Mouse (Mus musculus): ENCODE data around the gene Mpg. TPM values are rescaled to one million over a fixed set of nuclear protein-coding genes. Genes with fewer than 3 reads are reported as not detected.

Gene Mpg
- polyA plus RNA-seq, 1 experiment from 2014 or later: 19.2 TPM

- ATAC-seq: no peak
- Histone ChIP-seq H3K9ac (ENCODE audit: low read depth, low read length) (no peak overlapping the region), H3K9me3 (ENCODE audit: control insufficient read depth) (no peaks in the 10 kb centered on the region), H3K4me3 (ENCODE audit: low read depth, low read length) (no peak overlapping the region), H3K4me1 (replicated peaks; ENCODE audit: control insufficient read depth, insufficient read depth, low read length) (no peaks in the 10 kb centered on the region), H3K27ac (ENCODE audit: low read depth, low read length) (no peak overlapping the region), H3K36me3 (ENCODE audit: control insufficient read depth, insufficient read depth) (no peaks in the 10 kb centered on the region), H3K27me3 (replicated peaks; ENCODE audit: control insufficient read depth, insufficient read depth, low read length) (no peaks in the 10 kb centered on the region), H3K4me2 (replicated peaks; ENCODE audit: low read depth) (no peak overlapping the region)
- TF ChIP-seq CTCF (IDR thresholded peaks at IDR 0.05; ENCODE audit: low read depth): no peak
- 92% methylated on average over 4 of the region's 4 CpGs for WGBS
Observed at GRCm38 (mm10) chr11:32187256-32187655, 39.0 kb upstream of the Mpg start.

DNA sequence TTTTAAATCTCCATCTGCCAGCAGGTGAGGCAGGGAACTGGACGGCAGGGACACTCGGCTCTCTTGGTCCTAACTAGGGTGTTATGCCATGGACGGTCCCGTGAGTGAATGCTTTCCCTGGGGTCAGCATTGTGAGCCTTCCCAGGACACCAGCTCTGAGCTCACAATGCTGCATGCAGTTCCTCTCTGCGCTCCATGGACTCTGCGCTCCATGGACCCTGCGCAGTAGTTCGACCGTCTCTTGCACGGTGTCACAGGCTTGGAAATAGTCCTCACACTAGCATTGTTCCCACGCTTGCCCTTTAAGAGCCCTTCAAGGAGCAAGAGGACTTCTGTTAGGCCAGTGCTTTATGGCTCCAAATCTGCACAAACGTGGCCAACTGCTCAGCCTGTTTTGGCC lies 37.4 kb upstream of the Mpg start:
- WGBS: 83% methylated on average over 12 of the region's 12 CpGs
- Histone ChIP-seq H3K27ac (ENCODE audit: low read depth, low read length) (no peak overlapping the region), H3K4me3 (ENCODE audit: low read depth, low read length) (no peak overlapping the region), H3K27me3 (replicated peaks; ENCODE audit: control insufficient read depth, insufficient read depth, low read length) (no peaks in the 10 kb centered on the region), H3K4me2 (replicated peaks; ENCODE audit: low read depth) (no peak overlapping the region), H3K36me3 (ENCODE audit: control insufficient read depth, insufficient read depth) (no peaks in the 10 kb centered on the region), H3K9ac (ENCODE audit: low read depth, low read length) (no peak overlapping the region), H3K9me3 (ENCODE audit: control insufficient read depth) (no peaks in the 10 kb centered on the region), H3K4me1 (replicated peaks; ENCODE audit: control insufficient read depth, insufficient read depth, low read length) (no peaks in the 10 kb centered on the region)
- no peak for ATAC-seq
- no peak for TF ChIP-seq CTCF (IDR thresholded peaks at IDR 0.05; ENCODE audit: low read depth)

GRCm38 (mm10) chr11:32189434-32189833 lies 36.9 kb upstream of the Mpg start:
- no peak overlapping the region for H3K9ac ChIP-seq (ENCODE audit: low read depth, low read length)
- H3K9me3 ChIP-seq (ENCODE audit: control insufficient read depth): no peaks in the 10 kb centered on the region
- H3K4me2 ChIP-seq (replicated peaks; ENCODE audit: low read depth): no peak overlapping the region
- no peaks in the 10 kb centered on the region for H3K4me1 ChIP-seq (replicated peaks; ENCODE audit: control insufficient read depth, insufficient read depth, low read length)
- TF ChIP-seq CTCF (IDR thresholded peaks at IDR 0.05; ENCODE audit: low read depth): no peak
- H3K27ac ChIP-seq (ENCODE audit: low read depth, low read length): no peak overlapping the region
- no peak for ATAC-seq
- no peak overlapping the region for H3K4me3 ChIP-seq (ENCODE audit: low read depth, low read length)
- no peaks in the 10 kb centered on the region for H3K36me3 ChIP-seq (ENCODE audit: control insufficient read depth, insufficient read depth)
- 65% methylated on average over 5 of the region's 5 CpGs for WGBS
- no peaks in the 10 kb centered on the region for H3K27me3 ChIP-seq (replicated peaks; ENCODE audit: control insufficient read depth, insufficient read depth, low read length)

DNA sequence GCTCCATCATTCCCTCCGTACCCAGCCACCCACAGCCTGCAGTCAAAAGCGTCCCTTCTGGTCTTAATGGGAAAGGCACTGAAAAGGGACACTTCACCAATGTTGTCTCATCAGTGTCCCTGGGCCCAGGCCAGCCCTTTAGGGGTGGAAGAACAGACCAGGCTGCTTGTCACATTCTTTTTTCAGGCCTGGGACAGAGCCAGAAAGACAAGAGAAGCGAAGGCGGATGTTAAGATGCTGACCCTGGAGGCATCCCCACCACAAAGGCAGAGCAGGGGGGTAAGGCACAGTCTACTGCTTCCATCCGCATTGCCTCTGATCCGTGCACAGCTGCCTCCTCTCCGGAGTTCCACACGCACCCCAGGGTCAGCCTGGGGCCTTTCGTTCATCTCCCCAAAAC lies 36.2 kb upstream of the Mpg start:
- WGBS: 81% methylated on average over 9 of the region's 9 CpGs
- no peak for TF ChIP-seq CTCF (IDR thresholded peaks at IDR 0.05; ENCODE audit: low read depth)
- ATAC-seq: no peak
- Histone ChIP-seq H3K9ac (ENCODE audit: low read depth, low read length) (no peak overlapping the region), H3K4me3 (ENCODE audit: low read depth, low read length) (no peak overlapping the region), H3K27me3 (replicated peaks; ENCODE audit: control insufficient read depth, insufficient read depth, low read length) (no peaks in the 10 kb centered on the region), H3K9me3 (ENCODE audit: control insufficient read depth) (no peaks in the 10 kb centered on the region), H3K4me1 (replicated peaks; ENCODE audit: control insufficient read depth, insufficient read depth, low read length) (no peaks in the 10 kb centered on the region), H3K4me2 (replicated peaks; ENCODE audit: low read depth) (no peak overlapping the region), H3K27ac (ENCODE audit: low read depth, low read length) (no peak overlapping the region), H3K36me3 (ENCODE audit: control insufficient read depth, insufficient read depth) (no peaks in the 10 kb centered on the region)

DNA sequence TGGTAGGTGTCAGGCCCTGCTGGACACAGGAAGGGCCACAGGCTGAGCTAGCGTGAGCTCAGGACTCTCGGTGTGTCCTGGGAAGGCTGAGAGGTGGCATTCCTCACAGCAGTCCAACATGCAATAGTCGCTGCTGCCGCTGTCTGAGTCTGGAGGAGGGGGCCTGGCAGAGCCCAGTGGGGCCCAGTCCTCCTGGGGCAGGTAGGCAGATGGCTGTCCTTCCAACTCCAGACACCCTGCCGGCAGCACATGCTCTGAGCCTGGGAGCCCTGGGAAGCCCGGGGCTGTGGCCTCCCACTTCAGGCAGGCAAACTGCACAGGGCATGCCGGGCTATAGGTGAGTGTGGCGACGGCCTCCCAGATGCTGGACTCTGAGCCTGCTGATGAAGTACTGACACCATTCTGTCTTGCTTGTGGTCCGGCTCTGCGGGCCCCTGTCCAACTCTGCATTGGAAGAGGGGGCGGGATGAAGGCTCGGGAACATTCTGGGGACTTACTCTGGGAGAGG lies 35.6 kb upstream of the Mpg start:
- no peak for TF ChIP-seq CTCF (IDR thresholded peaks at IDR 0.05; ENCODE audit: low read depth)
- 84% methylated on average over 13 of the region's 13 CpGs for whole genome bisulfite sequencing
- no peaks in the 10 kb centered on the region for H3K9me3 ChIP-seq (ENCODE audit: control insufficient read depth)
- ATAC-seq: no peak
- no peaks in the 10 kb centered on the region for H3K36me3 ChIP-seq (ENCODE audit: control insufficient read depth, insufficient read depth)
- H3K4me3 ChIP-seq (ENCODE audit: low read depth, low read length): no peak overlapping the region
- H3K9ac ChIP-seq (ENCODE audit: low read depth, low read length): no peak overlapping the region
- no peaks in the 10 kb centered on the region for H3K4me1 ChIP-seq (replicated peaks; ENCODE audit: control insufficient read depth, insufficient read depth, low read length)
- no peak overlapping the region for H3K27ac ChIP-seq (ENCODE audit: low read depth, low read length)
- H3K4me2 ChIP-seq (replicated peaks; ENCODE audit: low read depth): no peak overlapping the region
- no peaks in the 10 kb centered on the region for H3K27me3 ChIP-seq (replicated peaks; ENCODE audit: control insufficient read depth, insufficient read depth, low read length)

GRCm38 (mm10) chr11:32193156-32193555 lies 33.1 kb upstream of the Mpg start:
- WGBS: 84% methylated on average over 10 of the region's 10 CpGs
- Histone ChIP-seq H3K27ac (ENCODE audit: low read depth, low read length) (no peak overlapping the region), H3K9me3 (ENCODE audit: control insufficient read depth) (no peaks in the 10 kb centered on the region), H3K4me3 (ENCODE audit: low read depth, low read length) (no peak overlapping the region), H3K9ac (ENCODE audit: low read depth, low read length) (no peak overlapping the region), H3K36me3 (ENCODE audit: control insufficient read depth, insufficient read depth) (no peaks in the 10 kb centered on the region), H3K27me3 (replicated peaks; ENCODE audit: control insufficient read depth, insufficient read depth, low read length) (no peaks in the 10 kb centered on the region), H3K4me2 (replicated peaks; ENCODE audit: low read depth) (no peak overlapping the region), H3K4me1 (replicated peaks; ENCODE audit: control insufficient read depth, insufficient read depth, low read length) (no peaks in the 10 kb centered on the region)
- ATAC-seq: no peak
- no peak for TF ChIP-seq CTCF (IDR thresholded peaks at IDR 0.05; ENCODE audit: low read depth)

- no peak overlapping the region for H3K9ac ChIP-seq (ENCODE audit: low read depth, low read length)
- no peaks in the 10 kb centered on the region for H3K27me3 ChIP-seq (replicated peaks; ENCODE audit: control insufficient read depth, insufficient read depth, low read length)
- H3K27ac ChIP-seq (ENCODE audit: low read depth, low read length): no peak overlapping the region
- no peak for TF ChIP-seq CTCF (IDR thresholded peaks at IDR 0.05; ENCODE audit: low read depth)
- WGBS: 79% methylated on average over 10 of the region's 10 CpGs
- ATAC-seq: no peak
- H3K4me2 ChIP-seq (replicated peaks; ENCODE audit: low read depth): no peak overlapping the region
- H3K9me3 ChIP-seq (ENCODE audit: control insufficient read depth): no peaks in the 10 kb centered on the region
- H3K36me3 ChIP-seq (ENCODE audit: control insufficient read depth, insufficient read depth): no peaks in the 10 kb centered on the region
- H3K4me3 ChIP-seq (ENCODE audit: low read depth, low read length): no peak overlapping the region
- H3K4me1 ChIP-seq (replicated peaks; ENCODE audit: control insufficient read depth, insufficient read depth, low read length): no peaks in the 10 kb centered on the region
Observed at GRCm38 (mm10) chr11:32194086-32194485, 32.2 kb upstream of the Mpg start.

Data from intestine, postnatal 0 days (tissue).